ENCODE assay signal across 8 mouse cellular contexts in genomic region chr13:28718169-28718867, GRCm38 (mm10).
DNase-seq lines count a peak whose midpoint lies in the region; ATAC-seq and TF ChIP-seq lines count a peak whose summit lies in the region.

No protein-coding gene starts in this region.

- WGBS in hindbrain, embryonic 16.5 days: 13% methylated on average over 11 of the region's 11 CpGs
- WGBS in liver, embryonic 16.5 days (ENCODE audit: insufficient replicate concordance): 18% methylated on average over 11 of the region's 11 CpGs
- WGBS in stomach, embryonic 16.5 days: 19% methylated on average over 11 of the region's 11 CpGs

- peak in 1 of 2 experiments; percentile 15 for DNase-seq in left cerebral cortex, adult 2 months (ENCODE audit: extremely low spot score in 1 of 2, low spot score in 2 of 2)
- no peak for DNase-seq in left cerebral cortex, postnatal 14 days (ENCODE audit: low spot score in 2 of 2)
- DNase-seq in forelimb bud, embryonic 11.5 days (ENCODE audit: low read depth, low spot score): peak; percentile 43
- no peak for DNase-seq in layer of hippocampus, adult 18-20 months (ENCODE audit: low spot score in 2 of 2)
- DNase-seq in spleen, postnatal 10 days (ENCODE audit: low spot score in 2 of 2): no peak

- peaks cover 21% of the 10 kb centered on the region for H3K4me1 ChIP-seq in hindbrain, embryonic 16.5 days (ENCODE audit: control insufficient read depth, insufficient read depth, low read depth, low read length)
- no peaks in the 10 kb centered on the region for H3K4me1 ChIP-seq in liver, embryonic 16.5 days (ENCODE audit: control insufficient read depth, low read depth, low read length)
- peaks cover 19% of the 10 kb centered on the region for H3K4me1 ChIP-seq in stomach, embryonic 16.5 days (ENCODE audit: control insufficient read depth, insufficient read depth, low read length)

- no peaks in the 10 kb centered on the region for H3K9me3 ChIP-seq in hindbrain, embryonic 16.5 days (ENCODE audit: control insufficient read depth, low read length)
- no peaks in the 10 kb centered on the region for H3K9me3 ChIP-seq in liver, embryonic 16.5 days (replicated peaks; ENCODE audit: control insufficient read depth, low read length)
- no peaks in the 10 kb centered on the region for H3K9me3 ChIP-seq in stomach, embryonic 16.5 days (replicated peaks; ENCODE audit: control insufficient read depth, low read length)

- H3K27me3 ChIP-seq in hindbrain, embryonic 16.5 days (replicated peaks; ENCODE audit: control insufficient read depth, insufficient read depth, low read length): no peaks in the 10 kb centered on the region
- no peaks in the 10 kb centered on the region for H3K27me3 ChIP-seq in liver, embryonic 16.5 days (ENCODE audit: control insufficient read depth, insufficient read depth, low read depth, low read length)
- H3K27me3 ChIP-seq in stomach, embryonic 16.5 days (ENCODE audit: control insufficient read depth, insufficient read depth, low read length): no peaks in the 10 kb centered on the region

- intact Hi-C loops in left cerebral cortex, adult 2 months (cut with DNase I): no loop called here
- intact Hi-C loops in left cerebral cortex, postnatal 14 days (cut with DNase I): loop anchor here (5.0 kb wide), 2 partner anchors 234 to 301 kb away; partner anchors contain the start of gene Sox4

- H3K36me3 ChIP-seq in hindbrain, embryonic 16.5 days (ENCODE audit: control insufficient read depth, insufficient read depth, low read length): no peaks in the 10 kb centered on the region
- no peaks in the 10 kb centered on the region for H3K36me3 ChIP-seq in liver, embryonic 16.5 days (ENCODE audit: control insufficient read depth, insufficient read depth)
- no peaks in the 10 kb centered on the region for H3K36me3 ChIP-seq in stomach, embryonic 16.5 days (ENCODE audit: control insufficient read depth, insufficient read depth, low read length)

- no peak overlapping the region for H3K4me3 ChIP-seq in left cerebral cortex, adult 2 months
- H3K4me3 ChIP-seq in hindbrain, embryonic 16.5 days (ENCODE audit: low read length): no peak overlapping the region
- H3K4me3 ChIP-seq in liver, embryonic 16.5 days (ENCODE audit: low read depth, low read length): no peak overlapping the region
- H3K4me3 ChIP-seq in stomach, embryonic 16.5 days (replicated peaks; ENCODE audit: low read length): no peak overlapping the region

- no peak for TF ChIP-seq CTCF in left cerebral cortex, adult 2 months (IDR thresholded peaks at IDR 0.05)

- ATAC-seq in hindbrain, embryonic 16.5 days: peak; percentile 28; the same call in 1 of the 2 replicates
- ATAC-seq in liver, embryonic 16.5 days (ENCODE audit: low read depth): peak; percentile 39; the same call in 1 of the 2 replicates
- peak; percentile 66 for ATAC-seq in stomach, embryonic 16.5 days (ENCODE audit: insufficient read depth, low FRiP score)

- no peak overlapping the region for H3K9ac ChIP-seq in hindbrain, embryonic 16.5 days (ENCODE audit: low read depth, low read length)
- H3K9ac ChIP-seq in liver, embryonic 16.5 days (ENCODE audit: low read depth, low read length): no peak overlapping the region
- no peak overlapping the region for H3K9ac ChIP-seq in stomach, embryonic 16.5 days (ENCODE audit: low read length)

- H3K27ac ChIP-seq in left cerebral cortex, adult 2 months: peak overlapping the region; percentile 53; the same call in 1 of the 2 replicates
- peak overlapping the region; percentile 19 for H3K27ac ChIP-seq in hindbrain, embryonic 16.5 days (ENCODE audit: low read depth, low read length)
- no peak overlapping the region for H3K27ac ChIP-seq in liver, embryonic 16.5 days (ENCODE audit: low read length)
- H3K27ac ChIP-seq in stomach, embryonic 16.5 days (ENCODE audit: low read length): peak overlapping the region; percentile 67

- no peak overlapping the region for H3K4me2 ChIP-seq in hindbrain, embryonic 16.5 days (ENCODE audit: low read length)
- H3K4me2 ChIP-seq in liver, embryonic 16.5 days (ENCODE audit: low read depth, low read length): no peak overlapping the region
- no peak overlapping the region for H3K4me2 ChIP-seq in stomach, embryonic 16.5 days (ENCODE audit: low read depth, low read length)
